Mouse (Mus musculus): ENCODE measurements around the gene Hyal3.
A peak's percentile ranks its signal among the peaks of the same experiment; 100 is the strongest.

Gene Hyal3

GRCm38 (mm10) chr9:107634406-107635278 is 54.0 kb downstream of the Hyal3 start:
- no peak for DNase-seq (ENCODE audit: low spot score)

- peak; percentile 84 for DNase-seq (ENCODE audit: low spot score)
Measured at GRCm38 (mm10) chr9:107635279-107636028, 54.8 kb downstream of the Hyal3 start, which contains the start of gene Gnai2. TSS of gene Gnai2 (minus strand) at chr9:107635367.

All from layer of hippocampus, adult 9-10 months (tissue).